In genomic region chr6:125925861-125926260, GRCm38 (mm10) we compare ENCODE assay signal across 11 mouse cellular contexts.
"Had no signal": no experiment of that assay in that cellular context is flagged by ENCODE, and none has a peak within 500 bp of the region (broad histone marks: within the 10 kb centered on the region; RNA-seq: fewer than 3 reads in every experiment).

No protein-coding gene starts in this region.

- DNase-seq: right cerebral cortex, adult 18-20 months; right cerebral cortex, postnatal 14 days; right cerebral cortex, postnatal 25 days; right cerebral cortex, postnatal 4 days; spleen, adult 18-20 months; thymus, adult 18-20 months; thymus, adult 2 months; thymus, postnatal 14 days; thymus, postnatal 25 days; thymus, postnatal 36 days; thymus, postnatal 4 days had no signal
